Mouse (Mus musculus) adrenal gland, adult (tissue): ENCODE results near the gene Det1.

Source experiments
- DNase-seq, 2 experiments: peaks; one replicate each; pipeline ENCODE4 v3.0.0; 2022 to 2023; ENCODE audit warnings: low spot score in 1 of 2; ENCODE audit not compliant: inconsistent age in 2 of 2

The Det1 gene

GRCm38 (mm10) chr7:78846737-78847434 lies at the start of gene Det1:
Gene Det1, minus strand, starts transcription at chr7:78847263.
- DNase-seq, result peak; percentile 93 to 97

GRCm38 (mm10) chr7:78895653-78896333 lies 48.7 kb upstream of the Det1 start, which contains the start of gene Aen:
Gene Aen, plus strand, starts transcription at chr7:78895854.
- peak; percentile 99 to 100 for DNase-seq

GRCm38 (mm10) chr7:78895021-78895652 lies 48.1 kb upstream of the Det1 start:
- no peak for DNase-seq

- DNase-seq, result no peak
Observed at GRCm38 (mm10) chr7:78893917-78894316, 46.9 kb upstream of the Det1 start.

GRCm38 (mm10) chr7:78890641-78891040 lies 43.6 kb upstream of the Det1 start:
- DNase-seq, result peak; percentile 82 to 96

GRCm38 (mm10) chr7:78887431-78887842 lies 40.4 kb upstream of the Det1 start:
- no peak for DNase-seq

GRCm38 (mm10) chr7:78886496-78886895 lies 39.4 kb upstream of the Det1 start:
- DNase-seq, result no peak

- peak in 1 of 2 experiments; percentile 28 for DNase-seq
Observed at GRCm38 (mm10) chr7:78885404-78885803, 38.3 kb upstream of the Det1 start.

GRCm38 (mm10) chr7:78884139-78884538 lies 37.1 kb upstream of the Det1 start:
- DNase-seq, result peak in 1 of 2 experiments; percentile 24

- no peak for DNase-seq
Observed at GRCm38 (mm10) chr7:78883726-78884060, 36.6 kb upstream of the Det1 start.

- peak in 1 of 2 experiments; percentile 49 for DNase-seq
Observed at GRCm38 (mm10) chr7:78883016-78883725, 36.1 kb upstream of the Det1 start.

GRCm38 (mm10) chr7:78882469-78882837 lies 35.4 kb upstream of the Det1 start:
- peak; percentile 59 to 70 for DNase-seq

GRCm38 (mm10) chr7:78881607-78882468 lies 34.8 kb upstream of the Det1 start:
- DNase-seq, result peak; percentile 24 to 50

GRCm38 (mm10) chr7:78872831-78873230 lies 25.8 kb upstream of the Det1 start:
- no peak for DNase-seq

- no peak for DNase-seq
Observed at GRCm38 (mm10) chr7:78872366-78872765, 25.3 kb upstream of the Det1 start.

- DNase-seq, result no peak
Observed at GRCm38 (mm10) chr7:78868731-78869130, 21.7 kb upstream of the Det1 start.

- DNase-seq, result peak; percentile 22 to 42
Observed at GRCm38 (mm10) chr7:78865212-78865949, 18.3 kb upstream of the Det1 start.

- no peak for DNase-seq
Observed at GRCm38 (mm10) chr7:78864446-78864802, 17.4 kb upstream of the Det1 start.

- peak in 1 of 2 experiments; percentile 26 for DNase-seq
Observed at GRCm38 (mm10) chr7:78863796-78864445, 16.9 kb upstream of the Det1 start.
